Mouse (Mus musculus) frontal cortex, adult (tissue): ENCODE data around the gene Spg11.
A peak's percentile ranks its signal among the peaks of the same experiment; 100 is the strongest.

Experiments used
- ATAC-seq: cut with Nextera tagmentation; 2 replicates; pipeline ENCODE4 v1.9.2; 2017; ENCODE audit warnings: mild to moderate bottlenecking, moderate library complexity, mixed read lengths; ENCODE audit not compliant: low TSS enrichment

The Spg11 gene

DNA sequence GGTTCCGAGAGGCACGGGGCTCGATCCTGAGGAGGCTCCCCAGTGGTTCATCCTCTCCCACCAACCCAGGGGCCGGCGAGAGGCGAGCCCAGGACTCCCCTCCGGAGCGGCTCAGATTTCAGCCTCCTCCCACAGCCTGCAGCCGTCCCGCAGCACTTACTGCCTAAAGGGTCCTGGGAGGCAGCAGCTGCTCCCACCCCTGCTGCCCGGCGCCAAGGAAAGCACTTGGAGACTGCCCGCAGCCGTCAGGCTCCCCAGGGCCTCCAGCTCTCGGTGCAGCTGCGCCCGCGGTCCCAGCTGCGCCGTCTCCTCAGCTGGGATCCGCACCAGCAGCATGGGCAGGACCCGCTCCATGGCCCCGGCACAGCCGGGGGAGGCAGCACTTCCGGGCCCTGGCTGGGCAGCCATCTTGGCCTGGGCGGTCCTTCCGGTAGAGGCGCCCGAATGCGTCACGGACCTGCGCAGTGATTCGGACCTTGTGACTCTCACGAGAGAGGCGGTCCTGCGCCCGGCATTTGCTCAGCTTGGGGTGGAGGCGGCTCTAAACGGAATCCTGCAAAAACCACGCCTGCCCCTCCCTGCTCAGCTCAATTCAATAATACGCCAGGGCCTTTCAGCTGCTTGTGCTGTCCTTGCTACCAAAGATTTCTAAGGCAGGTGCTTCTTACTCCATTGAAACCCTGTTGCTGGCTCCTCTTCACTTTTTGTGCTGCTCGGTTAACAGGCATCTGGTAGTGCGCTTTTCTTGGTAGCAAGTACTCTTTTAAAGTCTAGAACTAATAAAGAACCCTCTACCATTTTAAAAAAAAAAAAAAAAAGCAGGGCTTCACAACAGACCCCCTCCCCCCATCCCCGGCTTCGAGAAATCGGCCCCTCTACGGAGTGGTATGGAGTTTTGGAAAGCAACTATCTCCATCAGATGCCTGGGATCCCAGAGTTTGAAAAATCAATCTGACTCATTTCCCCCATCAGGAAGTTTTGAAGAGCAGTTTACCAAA is at the start of gene Spg11:
Gene Spg11 (minus strand): TSS at position 426 of the 998 bp plus-strand sequence.
- peak; percentile 99 for ATAC-seq

- peak; percentile 83 for ATAC-seq
Measured at GRCm38 (mm10) chr2:122164293-122164692, 46.1 kb upstream of the Spg11 start.

DNA sequence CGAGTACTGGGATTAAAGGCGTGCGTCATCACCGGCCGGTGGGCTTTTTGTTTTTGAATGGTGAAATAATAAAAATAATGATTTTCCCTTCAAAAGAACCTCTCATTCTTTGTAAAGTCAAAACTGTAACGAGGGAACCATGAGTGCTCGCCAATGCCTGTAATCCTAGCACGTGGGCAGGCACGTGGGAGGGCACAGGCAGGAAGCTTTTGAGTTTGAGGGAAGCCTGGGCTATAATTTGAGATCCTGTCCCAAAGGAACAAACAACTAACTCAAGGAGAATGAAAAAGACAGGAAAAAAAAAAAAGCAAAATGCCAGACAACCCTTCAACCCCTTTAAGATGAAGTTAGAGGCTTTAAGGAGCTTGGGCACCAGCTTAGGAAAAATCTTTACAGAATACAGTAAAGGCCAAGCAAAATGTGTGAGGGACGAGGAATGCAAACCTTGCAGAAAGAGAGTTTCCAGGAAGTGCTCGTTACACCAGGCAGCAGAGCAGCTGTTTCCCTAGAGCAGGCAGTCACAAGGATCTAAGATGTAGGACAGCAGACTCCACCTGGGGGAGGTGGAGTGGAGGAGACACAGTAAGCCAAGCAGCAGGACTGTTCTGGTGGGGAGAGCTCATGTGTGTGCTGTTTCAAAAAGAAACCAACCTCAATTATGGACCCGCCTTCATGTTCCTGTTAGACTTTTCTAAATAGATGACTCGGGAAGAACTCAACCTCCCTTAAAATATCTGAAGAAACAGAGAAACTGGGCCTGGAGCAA is 45.4 kb upstream of the Spg11 start:
- peak; percentile 92 for ATAC-seq

- ATAC-seq = no peak
Measured at GRCm38 (mm10) chr2:122162529-122162928, 44.3 kb upstream of the Spg11 start.

DNA sequence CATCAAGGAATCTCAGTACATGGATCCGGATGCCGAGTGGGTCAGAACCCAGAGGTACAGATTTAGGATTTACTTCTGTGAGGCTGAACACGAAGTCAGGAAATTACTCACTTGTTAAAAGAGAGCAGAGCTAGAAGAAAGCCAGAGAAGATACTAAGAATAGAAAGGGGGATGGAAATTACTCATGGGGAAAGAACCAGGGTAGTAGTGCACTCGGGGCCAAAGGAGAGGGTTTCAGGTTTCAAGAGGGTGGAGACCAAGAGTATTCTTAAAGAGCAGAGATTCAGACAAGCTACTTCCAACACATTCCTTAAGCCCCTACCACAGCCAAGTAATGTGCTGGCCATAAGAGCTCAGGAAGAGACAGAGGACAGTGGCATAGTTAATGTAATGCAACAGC is 43.4 kb upstream of the Spg11 start:
- ATAC-seq = no peak

DNA sequence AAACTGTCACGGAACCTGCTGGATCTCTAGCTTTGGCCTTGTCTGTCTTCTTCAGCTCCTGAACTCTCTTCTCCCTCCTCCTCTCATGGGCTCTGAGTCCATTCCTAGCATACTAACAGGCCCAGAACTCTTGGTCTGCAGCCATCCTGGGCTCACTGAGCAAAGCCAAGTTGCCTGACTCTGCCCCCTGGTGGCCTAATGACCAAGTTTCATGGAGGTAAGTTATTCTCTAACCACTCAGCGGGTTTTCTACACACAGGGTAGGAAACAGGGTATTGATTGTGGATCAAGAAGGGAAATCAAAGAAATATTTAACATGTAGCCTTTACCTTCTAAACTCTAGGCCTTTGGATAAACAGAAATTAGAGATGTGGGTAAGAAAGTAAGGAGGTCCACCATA is 42.5 kb upstream of the Spg11 start, which contains the start of gene Trim69:
Gene Trim69 (plus strand): TSS at position 21 of the 400 bp plus-strand sequence.
- peak; percentile 33; the same call in 1 of the 2 replicates for ATAC-seq

DNA sequence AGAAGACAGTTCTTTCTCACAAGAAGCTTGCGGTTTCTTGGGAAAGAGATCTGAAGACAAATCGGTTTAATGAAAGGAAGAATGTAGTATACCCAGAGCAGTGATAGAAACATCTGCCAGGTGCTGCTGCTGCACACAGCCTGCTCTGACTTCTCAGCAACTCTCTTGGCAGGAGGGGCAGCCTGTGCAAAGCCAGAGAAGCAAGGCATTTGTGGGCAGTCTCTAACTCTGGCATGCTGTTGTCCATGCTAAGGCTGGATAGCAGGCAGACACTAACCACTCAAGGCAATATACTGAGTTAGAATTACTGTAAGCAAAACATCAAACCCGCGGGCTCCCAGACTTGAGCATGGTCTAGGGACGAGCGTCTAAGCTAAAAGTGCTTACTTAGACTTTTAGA is 41.5 kb upstream of the Spg11 start:
- ATAC-seq = no peak

DNA sequence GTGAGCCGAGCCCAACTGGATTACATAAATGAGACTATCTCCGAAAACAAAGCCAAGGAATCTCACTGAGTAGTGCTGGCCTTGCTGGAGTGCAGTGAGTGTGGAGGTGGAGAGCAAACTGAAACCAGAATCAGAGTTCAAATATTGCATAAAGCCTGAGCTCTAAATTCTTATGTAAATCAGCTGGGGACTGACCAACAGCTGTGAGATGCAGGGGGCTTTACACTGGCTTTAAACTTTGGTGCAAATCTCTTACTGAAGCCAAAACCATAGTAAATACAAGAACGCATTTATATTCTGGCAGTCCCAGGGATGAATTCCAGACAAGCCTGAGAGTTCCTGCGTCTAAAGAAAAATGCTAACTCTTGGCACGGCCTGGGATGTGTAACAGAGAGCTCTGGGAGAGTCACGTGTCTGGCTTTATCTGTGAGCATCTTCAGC is 40.2 kb upstream of the Spg11 start:
- peak; percentile 39; the same call in 1 of the 2 replicates for ATAC-seq

- no peak for ATAC-seq
Measured at GRCm38 (mm10) chr2:122157561-122157960, 39.4 kb upstream of the Spg11 start.

DNA sequence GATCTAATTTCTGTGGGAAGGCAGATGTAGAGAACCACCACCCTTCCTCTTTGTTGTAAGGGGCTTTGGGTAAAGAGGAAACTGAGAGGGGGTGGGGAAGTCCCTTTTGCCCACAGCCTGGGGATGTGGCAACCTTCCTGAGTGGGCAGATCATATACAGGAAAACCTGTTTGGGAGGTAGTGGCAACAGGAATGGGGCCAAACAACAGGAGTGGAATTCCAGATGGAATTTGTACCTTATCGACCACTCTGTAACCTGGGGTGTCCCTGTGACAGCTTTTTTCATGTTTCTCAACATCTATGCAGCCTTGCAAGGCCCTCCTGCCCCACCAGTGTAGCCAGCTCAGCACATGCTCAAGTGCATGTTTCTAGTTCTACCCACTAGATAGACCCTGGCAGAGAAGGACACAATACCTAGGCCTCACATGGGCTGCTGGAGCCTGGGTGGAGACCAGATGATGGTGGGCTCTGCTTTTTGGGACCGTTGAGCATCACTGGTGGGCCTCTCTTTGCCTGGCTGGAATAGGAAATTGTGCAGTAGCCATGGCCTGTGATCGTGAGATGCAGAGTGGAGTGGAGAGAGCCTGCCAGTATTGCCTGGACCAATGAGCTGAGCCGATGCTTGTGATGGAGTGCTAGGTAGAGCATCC is 38.0 kb upstream of the Spg11 start:
- ATAC-seq = no peak

DNA sequence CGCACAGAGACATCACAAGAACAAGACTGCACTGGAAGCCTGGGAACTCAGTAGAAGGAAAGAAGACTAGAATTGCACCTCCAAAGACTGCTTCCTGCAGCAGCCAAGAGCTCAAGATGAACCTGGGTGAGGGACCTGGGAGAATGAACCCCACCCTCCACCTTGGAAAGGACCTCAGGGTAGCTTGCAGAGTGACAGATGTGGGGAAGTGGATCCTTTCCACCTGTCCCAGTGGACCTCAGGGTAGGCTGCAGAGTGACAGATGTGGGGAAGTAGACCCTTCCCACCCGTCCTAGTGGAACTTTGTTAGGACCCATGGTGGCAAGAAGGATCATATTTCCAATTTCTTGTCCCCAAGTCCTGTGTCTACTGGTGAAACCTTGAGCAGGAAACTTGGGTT is 37.1 kb upstream of the Spg11 start:
- no peak for ATAC-seq

DNA sequence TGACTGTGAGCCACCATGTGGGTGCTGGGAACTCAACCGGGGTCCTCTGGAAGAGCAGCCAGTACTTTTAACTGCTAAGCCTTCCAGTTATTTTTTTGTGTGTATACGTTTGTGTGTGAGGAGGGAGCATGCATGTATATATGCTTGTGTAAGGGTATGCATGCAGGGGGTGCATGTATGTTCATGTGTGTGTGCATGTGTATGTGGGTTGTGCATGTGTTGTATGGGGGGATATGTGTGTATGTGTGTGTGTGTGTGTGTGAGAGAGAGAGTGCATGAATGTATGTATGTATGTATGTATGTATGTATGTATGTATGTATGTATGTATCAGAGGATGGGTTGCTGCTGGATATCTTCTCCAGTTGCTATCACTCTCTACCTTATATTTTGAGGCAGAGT is 36.3 kb upstream of the Spg11 start:
- no peak for ATAC-seq

GRCm38 (mm10) chr2:122153681-122154365 is 35.6 kb upstream of the Spg11 start:
- no peak for ATAC-seq

GRCm38 (mm10) chr2:122152850-122153249 is 34.7 kb upstream of the Spg11 start:
- ATAC-seq = no peak

DNA sequence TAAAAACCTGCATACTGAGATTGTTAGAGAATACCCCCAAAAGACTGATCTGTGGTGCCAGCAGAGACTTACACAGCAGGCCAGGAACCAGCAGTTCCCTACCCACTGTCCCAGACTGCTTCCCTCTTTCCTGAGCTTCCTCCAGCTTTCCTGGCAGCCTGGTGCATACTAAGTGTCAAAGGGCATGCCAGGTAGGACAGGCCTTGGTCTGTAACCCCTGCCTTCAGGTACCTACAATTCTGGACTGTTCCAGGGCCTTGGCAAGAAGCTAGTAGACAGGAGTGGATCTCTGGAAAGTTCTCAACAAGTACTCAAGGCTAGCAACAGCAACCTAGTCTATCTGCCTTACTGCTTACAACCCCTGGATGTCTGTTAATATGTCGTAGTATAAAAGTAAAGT is 33.0 kb upstream of the Spg11 start:
- ATAC-seq = no peak

- ATAC-seq = no peak
Measured at GRCm38 (mm10) chr2:122149716-122150115, 31.5 kb upstream of the Spg11 start.

DNA sequence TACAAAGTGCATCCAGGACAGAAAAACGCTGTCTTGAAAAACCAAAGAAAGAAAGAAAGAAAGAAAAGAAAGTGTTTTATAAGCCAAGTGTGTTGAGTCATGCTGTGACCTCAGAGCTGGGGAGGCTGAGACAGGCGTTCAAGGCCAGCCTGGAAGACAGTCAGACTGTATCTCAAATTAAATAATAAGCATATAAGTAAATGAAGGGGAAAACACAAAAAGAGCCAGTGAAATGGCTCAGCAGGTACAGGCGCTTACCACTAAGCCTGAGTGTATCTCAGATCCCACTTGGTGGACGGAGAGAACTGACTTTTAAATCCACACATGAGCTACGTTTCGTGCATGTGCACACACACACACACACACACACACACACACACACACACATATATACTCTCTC is 31.1 kb upstream of the Spg11 start:
- ATAC-seq = no peak

- no peak for ATAC-seq
Measured at GRCm38 (mm10) chr2:122148242-122148917, 30.2 kb upstream of the Spg11 start.

DNA sequence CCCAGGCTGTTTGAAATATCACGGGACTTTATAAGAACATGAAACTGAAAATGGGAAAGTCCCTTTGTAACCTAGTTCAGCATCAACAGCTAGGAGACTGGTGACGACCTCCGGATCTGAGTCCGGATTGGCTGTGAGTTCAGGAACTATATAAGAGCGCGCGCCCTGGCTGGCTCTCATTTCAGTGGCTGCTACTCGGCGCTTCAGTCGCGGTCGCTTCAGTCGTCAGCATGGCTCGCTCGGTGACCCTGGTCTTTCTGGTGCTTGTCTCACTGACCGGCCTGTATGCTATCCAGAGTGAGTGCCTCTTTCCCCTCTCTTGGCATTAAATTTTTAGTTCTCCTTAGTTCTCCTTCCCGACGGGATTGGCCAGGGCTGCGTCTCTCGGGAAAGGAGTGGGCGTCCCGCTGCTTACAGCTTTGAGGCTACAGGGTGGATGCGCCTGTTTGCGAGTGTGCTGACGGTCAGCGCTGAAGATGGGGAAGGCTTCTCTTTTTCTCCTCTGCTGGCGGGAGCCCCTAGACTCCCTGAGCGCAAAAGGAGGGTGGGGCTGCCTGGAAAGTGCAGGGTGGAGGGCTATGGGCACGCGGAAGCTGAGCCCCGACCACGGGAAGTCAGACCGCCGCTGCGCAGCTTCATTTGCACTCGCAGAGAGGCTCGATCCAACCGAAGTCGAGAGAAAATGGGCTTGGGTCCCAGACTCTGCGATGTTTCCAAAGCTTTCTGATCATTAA is 29.5 kb upstream of the Spg11 start, which contains the start of gene B2m:
Gene B2m (plus strand): TSS at position 179 of the 734 bp plus-strand sequence.
- peak; percentile 96 for ATAC-seq

- no peak for ATAC-seq
Measured at GRCm38 (mm10) chr2:122146687-122147086, 28.5 kb upstream of the Spg11 start.
